Mouse (Mus musculus) bone marrow macrophage, adult 2 months (primary cell): ENCODE measurements around the gene Setd3.

Experiments used
- CTCF ChIP-seq: IDR thresholded peaks from 2 replicates; pipeline ENCODE4 v1.5.1; 2012; ENCODE audit warnings: low read depth, mild to moderate bottlenecking, low read length, moderate library complexity
- POLR2A ChIP-seq: IDR thresholded peaks from 2 replicates; pipeline ENCODE4 v1.6.1; 2012; ENCODE audit warnings: mild to moderate bottlenecking, low read depth, low read length, borderline replicate concordance

- TF ChIP-seq POLR2A (no peak), CTCF (no peak)
These were observed 36.0 kb upstream of the Setd3 start for GRCm38 (mm10) chr12:108215090-108215489.
